Mouse (Mus musculus) thymus, postnatal 14 days (tissue): ENCODE results near the gene Nfe2l3.
"Not testable (repeated sequence)": the region's sequence is repeated elsewhere in the genome, so short reads cannot be mapped to it uniquely, and the experiment has no call there.

Source experiments
- DNase-seq: peaks from one replicate; pipeline ENCODE4 v3.0.0; 2021

Nfe2l3 gene

GRCm38 (mm10) chr6:51432535-51433397, at the start of gene Nfe2l3:
Nfe2l3 (plus strand) TSS chr6:51432670.
- peak; percentile 86 for DNase-seq

- DNase-seq, result peak; percentile 91
Measured at GRCm38 (mm10) chr6:51383769-51384755, 48.4 kb upstream of the Nfe2l3 start.

- no peak for DNase-seq
Measured at GRCm38 (mm10) chr6:51390505-51390904, 42.0 kb upstream of the Nfe2l3 start.

GRCm38 (mm10) chr6:51391816-51392490, 40.5 kb upstream of the Nfe2l3 start:
- no peak for DNase-seq

- no peak for DNase-seq
Measured at GRCm38 (mm10) chr6:51393341-51394128, 38.9 kb upstream of the Nfe2l3 start.

- DNase-seq, result not testable (repeated sequence)
Measured at GRCm38 (mm10) chr6:51394367-51394766, 38.1 kb upstream of the Nfe2l3 start.

- not testable (repeated sequence) for DNase-seq
Measured at GRCm38 (mm10) chr6:51394963-51395362, 37.5 kb upstream of the Nfe2l3 start.

- no peak for DNase-seq
Measured at GRCm38 (mm10) chr6:51395486-51395885, 37.0 kb upstream of the Nfe2l3 start.

GRCm38 (mm10) chr6:51399113-51399518, 33.4 kb upstream of the Nfe2l3 start:
- no peak for DNase-seq

GRCm38 (mm10) chr6:51401294-51401693, 31.2 kb upstream of the Nfe2l3 start:
- no peak for DNase-seq

GRCm38 (mm10) chr6:51403598-51403997, 28.9 kb upstream of the Nfe2l3 start:
- DNase-seq, result no peak

GRCm38 (mm10) chr6:51404502-51404901, 28.0 kb upstream of the Nfe2l3 start:
- DNase-seq, result no peak

GRCm38 (mm10) chr6:51416433-51416832, 16.0 kb upstream of the Nfe2l3 start:
- no peak for DNase-seq

- DNase-seq, result no peak
Measured at GRCm38 (mm10) chr6:51417306-51417936, 15.0 kb upstream of the Nfe2l3 start.

- DNase-seq, result no peak
Measured at GRCm38 (mm10) chr6:51423466-51424122, 8.9 kb upstream of the Nfe2l3 start.

- no peak for DNase-seq
Measured at GRCm38 (mm10) chr6:51424537-51424936, 7.9 kb upstream of the Nfe2l3 start.

- no peak for DNase-seq
Measured at GRCm38 (mm10) chr6:51434270-51434669, 1.8 kb downstream of the Nfe2l3 start.

- DNase-seq, result no peak
Measured at GRCm38 (mm10) chr6:51437665-51438064, 5.2 kb downstream of the Nfe2l3 start.

- no peak for DNase-seq
Measured at GRCm38 (mm10) chr6:51438826-51439330, 6.4 kb downstream of the Nfe2l3 start.

GRCm38 (mm10) chr6:51442191-51442835, 9.8 kb downstream of the Nfe2l3 start:
- peak; percentile 70 for DNase-seq
